Mouse (Mus musculus) liver, embryonic 12.5 days (tissue): Measurements from ENCODE around the gene Ppt1. TPM values are rescaled to one million over a fixed set of nuclear protein-coding genes. Genes with fewer than 3 reads are reported as not detected.
A peak's percentile ranks its signal among the peaks of the same experiment; 100 is the strongest.

Experiments used
- ATAC-seq: fragments of 200-750 bp; cut with Nextera tagmentation; 2 replicates; pipeline ENCODE4 v1.8.0; 2017; ENCODE audit warnings: moderate number of reproducible peaks, mild to moderate bottlenecking, moderate library complexity
- H3K27ac ChIP-seq: fragments of 300-500 bp; sonication (generic); 2 replicates; pipeline ENCODE4 v1.5.1; 2016; ENCODE audit warnings: mild to moderate bottlenecking
- H3K27me3 ChIP-seq: fragments of 300-500 bp; sonication (generic); replicated peaks from 2 replicates; pipeline ENCODE4 v1.6.1; 2016; ENCODE audit warnings: mild to moderate bottlenecking, moderate library complexity
- H3K36me3 ChIP-seq: fragments of 300-500 bp; sonication (generic); 2 replicates; pipeline ENCODE4 v1.6.1; 2016; ENCODE audit warnings: mild to moderate bottlenecking, moderate library complexity
- H3K4me1 ChIP-seq: fragments of 300-500 bp; sonication (generic); 2 replicates; pipeline ENCODE4 v1.6.1; 2016
- H3K4me2 ChIP-seq: fragments of 300-500 bp; sonication (generic); 2 replicates; pipeline ENCODE4 v1.6.1; 2016; ENCODE audit warnings: mild to moderate bottlenecking, moderate library complexity
- H3K4me3 ChIP-seq: fragments of 300-500 bp; sonication (generic); 2 replicates; pipeline ENCODE4 v1.5.1; 2016; ENCODE audit warnings: mild to moderate bottlenecking, moderate library complexity
- H3K9ac ChIP-seq: fragments of 300-500 bp; sonication (generic); 2 replicates; pipeline ENCODE4 v1.6.1; 2016; ENCODE audit warnings: mild to moderate bottlenecking, moderate library complexity
- H3K9me3 ChIP-seq: fragments of 300-500 bp; sonication (generic); replicated peaks from 2 replicates; pipeline ENCODE4 v1.6.1; 2016; ENCODE audit warnings: mild to moderate bottlenecking, moderate library complexity
- WGBS: fragments of 180-500 bp; shearing (Covaris S2); methylation state at CpG from one replicate; pipeline ENCODE4 v1.1.7; 2016; ENCODE audit not compliant: insufficient replicate concordance; 5-methylcytosine and 5-hydroxymethylcytosine counted together
- polyA plus RNA-seq: library from polyadenylated mRNA; unstranded; fragments of >200 nt; fragmentation: Nextera tagmentation; extraction: Ambion mirVana; gene quantifications from 2 replicates; pipeline ENCODE4 v1.2.1, GENCODE M21; 2016

The Ppt1 gene
- polyA plus RNA-seq, 1 experiment from 2014 or later: 25.0 TPM

DNA sequence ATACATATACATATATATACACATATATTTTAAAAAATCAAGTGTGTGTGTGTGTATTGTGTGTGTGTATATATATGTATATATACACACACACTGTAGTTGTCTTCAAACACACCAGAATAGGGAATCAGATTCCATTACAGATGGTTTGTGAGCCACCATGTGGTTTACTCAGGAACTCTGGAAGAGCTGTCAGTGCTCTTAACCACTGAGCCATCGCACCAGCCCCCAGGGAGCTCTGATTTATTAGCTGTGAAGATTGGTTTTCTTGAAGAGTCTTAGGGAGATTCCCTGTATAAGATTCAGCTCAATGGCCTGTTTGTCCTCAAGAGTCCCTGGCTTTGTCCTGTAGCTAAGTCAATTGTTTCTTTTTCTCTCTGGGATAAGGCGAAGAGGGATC, 2.0 kb downstream of the Ppt1 start:
- Histone ChIP-seq H3K9me3 (no peaks in the 10 kb centered on the region), H3K27ac (no peak overlapping the region), H3K4me1 (peaks cover 16% of the 10 kb centered on the region), H3K27me3 (no peaks in the 10 kb centered on the region), H3K4me3 (no peak overlapping the region), H3K36me3 (peaks cover 14% of the 10 kb centered on the region), H3K4me2 (no peak overlapping the region), H3K9ac (no peak overlapping the region)
- 73% methylated on average over 2 of the region's 2 CpGs for WGBS
- ATAC-seq: no peak

DNA sequence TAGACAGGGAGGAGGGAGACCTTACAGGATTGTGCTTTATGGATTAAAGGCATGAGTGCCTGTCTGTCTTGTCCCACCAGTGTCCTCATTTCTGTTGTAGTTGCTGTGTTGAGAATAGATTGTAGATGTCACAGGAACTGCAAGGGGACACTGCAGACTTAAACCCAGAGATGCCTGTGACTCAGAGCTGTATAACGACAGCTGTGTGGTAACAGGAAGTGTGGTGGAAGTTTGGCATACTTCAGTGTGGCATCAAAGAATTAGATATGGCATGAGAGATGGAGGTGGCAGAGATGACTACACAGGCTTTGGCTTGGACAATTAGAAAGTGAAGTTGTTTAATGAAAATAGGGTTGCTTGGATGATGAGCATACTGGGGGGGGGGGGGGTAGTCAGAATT, 2.4 kb downstream of the Ppt1 start:
- H3K27ac ChIP-seq: no peak overlapping the region
- no peak overlapping the region for H3K4me3 ChIP-seq
- ATAC-seq: no peak
- peaks cover 17% of the 10 kb centered on the region for H3K36me3 ChIP-seq
- H3K9me3 ChIP-seq: no peaks in the 10 kb centered on the region
- no peaks in the 10 kb centered on the region for H3K27me3 ChIP-seq
- WGBS: 39% methylated on average over 1 of the region's 1 CpGs
- H3K4me1 ChIP-seq: peaks cover 16% of the 10 kb centered on the region
- no peak overlapping the region for H3K9ac ChIP-seq
- H3K4me2 ChIP-seq: no peak overlapping the region

- Histone ChIP-seq H3K27ac (no peak overlapping the region), H3K9me3 (no peaks in the 10 kb centered on the region), H3K4me1 (no peaks in the 10 kb centered on the region), H3K9ac (no peak overlapping the region), H3K4me2 (no peak overlapping the region), H3K27me3 (no peaks in the 10 kb centered on the region), H3K36me3 (peaks cover 67% of the 10 kb centered on the region), H3K4me3 (no peak overlapping the region)
- WGBS: 53% methylated on average over 13 of the region's 13 CpGs
- ATAC-seq: no peak
These were observed 12.1 kb downstream of the Ppt1 start for GRCm38 (mm10) chr4:122848150-122848621.

DNA sequence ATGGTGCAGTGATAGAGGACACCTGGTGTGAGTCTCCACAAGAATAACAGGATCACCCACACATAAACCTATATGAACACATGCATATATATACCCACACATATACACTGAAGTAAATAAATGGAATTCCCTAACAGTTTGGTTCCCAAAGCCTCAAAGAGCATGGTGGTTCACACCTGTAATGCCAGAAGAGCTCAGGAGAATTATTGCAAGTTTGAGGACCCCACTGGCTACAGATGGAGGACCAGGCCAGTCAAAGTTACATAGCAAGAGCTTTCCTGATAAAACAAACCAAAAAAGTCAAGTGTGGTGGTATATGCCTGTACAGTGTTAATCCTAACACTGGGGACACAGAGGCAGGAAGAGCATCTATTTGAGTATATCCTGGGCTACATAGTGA, 15.5 kb downstream of the Ppt1 start:
- no peak for ATAC-seq
- peaks cover 59% of the 10 kb centered on the region for H3K36me3 ChIP-seq
- no peaks in the 10 kb centered on the region for H3K27me3 ChIP-seq
- H3K9me3 ChIP-seq: no peaks in the 10 kb centered on the region
- H3K27ac ChIP-seq: no peak overlapping the region
- no peak overlapping the region for H3K9ac ChIP-seq
- no peak overlapping the region for H3K4me2 ChIP-seq
- no peak overlapping the region for H3K4me3 ChIP-seq
- no peaks in the 10 kb centered on the region for H3K4me1 ChIP-seq

DNA sequence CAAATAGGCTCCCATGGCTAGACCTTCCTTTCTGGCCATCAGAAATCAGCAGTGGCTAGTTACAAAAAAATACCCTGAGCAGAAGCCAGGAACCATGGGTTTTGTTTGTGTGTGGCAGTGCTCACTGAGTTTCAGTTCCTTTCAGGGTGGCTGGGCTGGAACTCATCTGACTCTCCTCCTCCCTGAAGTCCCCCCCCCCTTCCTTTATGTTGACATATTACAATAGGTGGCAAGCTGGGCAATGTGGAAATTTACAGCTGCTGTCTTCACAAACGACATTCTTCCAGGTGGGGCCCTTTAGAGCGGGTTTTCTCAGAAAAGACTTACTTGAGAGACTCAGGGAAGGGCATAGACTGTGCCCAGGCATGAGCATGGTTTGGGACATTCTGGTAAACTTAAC, 17.6 kb downstream of the Ppt1 start:
- 48% methylated on average over 2 of the region's 2 CpGs for WGBS
- Histone ChIP-seq H3K4me3 (no peak overlapping the region), H3K4me2 (no peak overlapping the region), H3K9ac (no peak overlapping the region), H3K4me1 (no peaks in the 10 kb centered on the region), H3K27me3 (no peaks in the 10 kb centered on the region), H3K27ac (no peak overlapping the region), H3K9me3 (no peaks in the 10 kb centered on the region), H3K36me3 (peaks cover 62% of the 10 kb centered on the region)
- ATAC-seq: no peak

DNA sequence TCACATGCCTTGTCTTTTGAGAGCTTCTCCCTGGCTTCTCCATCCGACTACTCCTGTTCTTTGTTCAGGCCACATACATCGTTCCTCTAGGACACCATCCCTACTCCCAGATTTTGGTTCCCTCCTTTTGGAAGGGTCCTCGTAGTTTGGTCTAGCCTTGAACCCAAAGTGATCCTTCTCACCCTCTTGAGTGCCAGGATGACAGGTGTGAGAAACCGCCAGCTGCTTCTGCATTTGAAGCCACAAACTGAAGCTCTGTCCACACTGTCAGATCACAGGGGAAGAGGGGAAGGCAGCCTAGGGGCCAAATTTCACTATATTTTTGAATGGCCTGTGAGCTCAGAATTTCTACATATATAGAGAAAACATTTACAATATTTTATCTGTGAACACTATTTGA, 18.7 kb downstream of the Ppt1 start:
- Histone ChIP-seq H3K4me2 (no peak overlapping the region), H3K36me3 (peaks cover 63% of the 10 kb centered on the region), H3K9me3 (no peaks in the 10 kb centered on the region), H3K4me3 (no peak overlapping the region), H3K27me3 (no peaks in the 10 kb centered on the region), H3K27ac (no peak overlapping the region), H3K4me1 (no peaks in the 10 kb centered on the region), H3K9ac (no peak overlapping the region)
- WGBS: 74% methylated on average over 4 of the region's 4 CpGs
- no peak for ATAC-seq

DNA sequence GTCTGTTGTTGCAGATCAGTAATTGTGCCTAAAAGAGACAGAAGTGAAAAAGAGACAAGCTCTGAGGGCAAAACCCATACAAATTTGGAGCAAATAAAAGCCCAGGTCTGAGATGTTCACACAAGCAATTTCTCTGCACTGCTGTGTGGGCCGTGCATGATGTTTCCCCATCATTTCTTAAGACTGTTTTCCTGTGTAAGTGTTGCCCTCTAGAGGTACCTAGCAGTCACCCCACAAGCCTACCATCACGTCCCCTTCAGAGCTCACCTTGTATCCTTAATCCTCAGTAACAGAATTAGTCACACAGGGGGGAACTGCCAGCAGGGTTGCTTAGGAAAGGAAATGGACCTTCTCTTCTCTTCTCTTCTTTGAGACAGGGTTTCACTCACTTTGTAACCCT, 21.9 kb downstream of the Ppt1 start:
- no peak for ATAC-seq
- Histone ChIP-seq H3K9ac (no peak overlapping the region), H3K9me3 (no peaks in the 10 kb centered on the region), H3K27me3 (no peaks in the 10 kb centered on the region), H3K36me3 (peaks cover 75% of the 10 kb centered on the region), H3K4me2 (no peak overlapping the region), H3K4me1 (no peaks in the 10 kb centered on the region), H3K27ac (no peak overlapping the region), H3K4me3 (no peak overlapping the region)
- 51% methylated on average over 2 of the region's 2 CpGs for WGBS

GRCm38 (mm10) chr4:122859096-122859674, 23.1 kb downstream of the Ppt1 start:
- Histone ChIP-seq H3K4me1 (no peaks in the 10 kb centered on the region), H3K4me3 (no peak overlapping the region), H3K9me3 (no peaks in the 10 kb centered on the region), H3K27me3 (no peaks in the 10 kb centered on the region), H3K9ac (no peak overlapping the region), H3K4me2 (no peak overlapping the region), H3K27ac (no peak overlapping the region), H3K36me3 (peaks cover 88% of the 10 kb centered on the region)
- no peak for ATAC-seq
- WGBS: 72% methylated on average over 6 of the region's 6 CpGs

DNA sequence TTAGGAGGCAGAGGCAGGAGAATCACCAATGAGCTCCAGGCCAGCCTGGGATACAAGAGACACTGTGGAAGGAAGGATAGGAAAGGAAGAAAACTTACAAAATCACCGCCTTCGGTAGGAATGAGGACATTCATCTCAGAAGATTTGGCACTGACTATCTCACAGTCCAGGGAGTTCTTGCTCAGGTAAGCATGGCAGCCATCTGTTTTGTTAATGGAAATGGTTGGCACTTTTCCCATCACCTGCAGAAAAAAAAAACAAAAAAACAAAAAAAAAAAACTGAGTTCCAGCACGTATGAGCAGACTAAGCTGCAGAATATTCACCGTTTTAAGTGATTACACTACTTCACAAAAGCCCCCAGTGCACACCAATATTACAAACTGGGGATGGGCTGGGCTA, 25.8 kb downstream of the Ppt1 start:
- Histone ChIP-seq H3K27ac (no peak overlapping the region), H3K4me2 (no peak overlapping the region), H3K9ac (no peak overlapping the region), H3K4me3 (no peak overlapping the region), H3K27me3 (no peaks in the 10 kb centered on the region), H3K4me1 (no peaks in the 10 kb centered on the region), H3K36me3 (peaks cover 89% of the 10 kb centered on the region), H3K9me3 (no peaks in the 10 kb centered on the region)
- no peak for ATAC-seq
- 87% methylated on average over 4 of the region's 4 CpGs for WGBS

- H3K4me2 ChIP-seq: no peak overlapping the region
- no peaks in the 10 kb centered on the region for H3K27me3 ChIP-seq
- H3K9ac ChIP-seq: no peak overlapping the region
- no peak overlapping the region for H3K4me3 ChIP-seq
- H3K36me3 ChIP-seq: peaks cover 88% of the 10 kb centered on the region
- peaks cover 21% of the 10 kb centered on the region for H3K4me1 ChIP-seq
- no peaks in the 10 kb centered on the region for H3K9me3 ChIP-seq
- H3K27ac ChIP-seq: no peak overlapping the region
- WGBS: 74% methylated on average over 1 of the region's 1 CpGs
- no peak for ATAC-seq
These were observed 32.0 kb downstream of the Ppt1 start for GRCm38 (mm10) chr4:122868041-122868440.

- H3K27me3 ChIP-seq: no peaks in the 10 kb centered on the region
- no peaks in the 10 kb centered on the region for H3K9me3 ChIP-seq
- peaks cover 41% of the 10 kb centered on the region for H3K4me1 ChIP-seq
- no peak overlapping the region for H3K9ac ChIP-seq
- H3K27ac ChIP-seq: no peak overlapping the region
- no peak for ATAC-seq
- no peak overlapping the region for H3K4me3 ChIP-seq
- no peak overlapping the region for H3K4me2 ChIP-seq
- H3K36me3 ChIP-seq: peaks cover 69% of the 10 kb centered on the region
These were observed 34.0 kb downstream of the Ppt1 start for GRCm38 (mm10) chr4:122870027-122870426.

GRCm38 (mm10) chr4:122870741-122871140, 34.7 kb downstream of the Ppt1 start:
- Histone ChIP-seq H3K9me3 (no peaks in the 10 kb centered on the region), H3K4me2 (no peak overlapping the region), H3K36me3 (peaks cover 61% of the 10 kb centered on the region), H3K4me3 (no peak overlapping the region), H3K27me3 (no peaks in the 10 kb centered on the region), H3K4me1 (peaks cover 47% of the 10 kb centered on the region), H3K27ac (no peak overlapping the region), H3K9ac (no peak overlapping the region)
- WGBS: 72% methylated on average over 5 of the region's 5 CpGs
- no peak for ATAC-seq

- Histone ChIP-seq H3K36me3 (peaks cover 56% of the 10 kb centered on the region), H3K9me3 (no peaks in the 10 kb centered on the region), H3K27me3 (no peaks in the 10 kb centered on the region), H3K9ac (no peak overlapping the region), H3K27ac (peak overlapping the region; percentile 3; the same call in 1 of the 2 replicates), H3K4me2 (no peak overlapping the region), H3K4me1 (peaks cover 50% of the 10 kb centered on the region), H3K4me3 (no peak overlapping the region)
- WGBS: 69% methylated on average over 11 of the region's 11 CpGs
- ATAC-seq: no peak
These were observed 35.2 kb downstream of the Ppt1 start for GRCm38 (mm10) chr4:122871269-122871668.
